ENCODE assay signal across 16 mouse cellular contexts in the genomic region with DNA sequence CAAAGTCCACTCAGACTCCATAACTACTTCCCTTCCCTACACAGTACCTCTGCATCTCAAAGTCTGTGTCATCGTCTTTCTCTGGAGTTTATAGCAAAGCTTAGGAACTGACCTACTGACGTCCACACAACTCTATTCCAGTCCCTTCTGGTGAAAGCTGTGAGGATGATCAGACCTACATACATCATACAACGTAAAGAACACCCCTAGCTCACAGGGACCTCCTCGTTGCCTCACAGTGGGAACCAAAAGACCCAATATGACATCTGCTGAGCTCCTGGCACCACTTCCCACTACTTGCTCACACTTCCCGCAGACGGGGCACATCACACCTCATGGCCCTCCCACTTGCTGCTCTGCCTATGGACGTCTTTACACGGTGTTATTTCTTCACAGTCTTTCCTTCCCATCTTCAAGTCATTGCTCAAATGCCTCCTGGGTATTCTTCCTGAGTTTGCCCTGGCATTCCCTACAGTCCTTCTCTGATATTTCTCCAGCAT. TPM values are rescaled to one million over a fixed set of nuclear protein-coding genes. Genes with fewer than 3 reads are reported as not detected.
A peak's percentile ranks its signal among the peaks of the same experiment; 100 is the strongest.
DNase-seq lines count a peak whose midpoint lies in the region; ATAC-seq and TF ChIP-seq lines count a peak whose summit lies in the region.
"Had no signal": no experiment of that assay in that cellular context is flagged by ENCODE, and none has a peak within 500 bp of the region (broad histone marks: within the 10 kb centered on the region; RNA-seq: fewer than 3 reads in every experiment).

No protein-coding gene starts in this region.

- no peak for TF ChIP-seq POLR2A in MEL (IDR thresholded peaks at IDR 0.05; ENCODE audit: control insufficient read depth in 1 of 2, insufficient read depth in 1 of 2, low read depth in 1 of 2, low read length in 2 of 2, poor library complexity in 1 of 2)
- TF ChIP-seq POLR2A in limb, embryonic 14.5 days (IDR thresholded peaks at IDR 0.05; ENCODE audit: borderline replicate concordance, extremely low read depth, insufficient read depth, insufficient read length): no peak

- peaks cover 9% of the 10 kb centered on the region for H3K36me3 ChIP-seq in heart, embryonic 12.5 days
- H3K36me3 ChIP-seq in liver, embryonic 11.5 days (ENCODE audit: control insufficient read depth, insufficient read depth, low read length): no peaks in the 10 kb centered on the region; the same call in 1 of the 2 replicates
- peaks cover 0 to 32% of the 10 kb centered on the region in 2 experiments; a peak in 3 of 4 replicates for H3K36me3 ChIP-seq in MEL (ENCODE audit: control insufficient read depth in 1 of 2, insufficient read depth in 2 of 2, low read length in 2 of 2)
- peaks cover 2% of the 10 kb centered on the region; the same call in 1 of the 2 replicates for H3K36me3 ChIP-seq in limb, embryonic 14.5 days (ENCODE audit: control insufficient read depth, insufficient read depth, low read length)

- no peak for DNase-seq in heart, postnatal 10 days
- DNase-seq in liver, embryonic 11.5 days (ENCODE audit: low spot score): no peak
- DNase-seq in liver (no peak), MEL (ENCODE audit: low read depth, low spot score) (peak; percentile 54)
- DNase-seq in limb, embryonic 14.5 days (ENCODE audit: low spot score): no peak
- DNase-seq in spleen, postnatal 36 days (ENCODE audit: low spot score in 2 of 2): no peak
- DNase-seq: adrenal gland, postnatal 25 days; cerebellum, adult 9-10 months; gastrocnemius, postnatal 10 days had no signal

- intact Hi-C loops in heart, postnatal 10 days (cut with DNase I): no loop called here

- H3K27me3 ChIP-seq in heart, embryonic 12.5 days (replicated peaks): no peaks in the 10 kb centered on the region
- no peaks in the 10 kb centered on the region for H3K27me3 ChIP-seq in liver, embryonic 11.5 days (replicated peaks; ENCODE audit: control insufficient read depth, insufficient read depth, low read length)
- H3K27me3 ChIP-seq in MEL (ENCODE audit: control insufficient read depth in 1 of 2, insufficient read depth in 2 of 2, low read length in 2 of 2): no peaks in the 10 kb centered on the region
- no peaks in the 10 kb centered on the region for H3K27me3 ChIP-seq in limb, embryonic 14.5 days (ENCODE audit: control insufficient read depth, insufficient read depth, low read length)
- H3K27me3 ChIP-seq: embryonic facial prominence, embryonic 12.5 days; neural tube, embryonic 12.5 days; Patski had no signal

- H3K27ac ChIP-seq in heart, embryonic 12.5 days (ENCODE audit: poor library complexity, severe bottlenecking): 0 out of 2 replicates have a peak overlapping the region, but pooled peaks have one; percentile 75
- H3K27ac ChIP-seq in liver, embryonic 11.5 days (ENCODE audit: low read depth, low read length): no peak overlapping the region
- H3K27ac ChIP-seq in MEL (ENCODE audit: control insufficient read depth, low read depth, low read length): peak overlapping the region; percentile 97
- H3K27ac ChIP-seq in limb, embryonic 14.5 days (replicated peaks; ENCODE audit: low read depth, low read length): 0 out of 2 replicates have a peak overlapping the region, but pooled peaks have one; percentile 8
- H3K27ac ChIP-seq: embryonic facial prominence, embryonic 12.5 days; heart, embryonic 10.5 days; left cerebral cortex, adult 2 months; neural tube, embryonic 12.5 days had no signal

- no peak for TF ChIP-seq EP300 in MEL (IDR thresholded peaks at IDR 0.05; ENCODE audit: low read depth in 1 of 2, low read length in 2 of 2)

- 68% methylated on average over 8 of the region's 8 CpGs for WGBS in heart, embryonic 12.5 days
- WGBS in liver, embryonic 11.5 days: 59% methylated on average over 8 of the region's 8 CpGs
- whole genome bisulfite sequencing in limb, embryonic 14.5 days: 78% methylated on average over 8 of the region's 8 CpGs

- H3K9ac ChIP-seq in heart, embryonic 12.5 days: no peak overlapping the region
- H3K9ac ChIP-seq in liver, embryonic 11.5 days (ENCODE audit: low read depth, low read length): no peak overlapping the region
- H3K9ac ChIP-seq in MEL (ENCODE audit: control insufficient read depth, low read depth, low read length, poor library complexity, severe bottlenecking): peak overlapping the region; percentile 24
- no peak overlapping the region for H3K9ac ChIP-seq in limb, embryonic 14.5 days (ENCODE audit: low read depth, low read length, severe bottlenecking)
- H3K9ac ChIP-seq: embryonic facial prominence, embryonic 12.5 days; neural tube, embryonic 12.5 days had no signal

- H3K79me2 ChIP-seq in MEL (ENCODE audit: control insufficient read depth, insufficient read depth, low read length, poor library complexity): peaks cover 7% of the 10 kb centered on the region

- ATAC-seq in heart, embryonic 12.5 days (ENCODE audit: insufficient number of reproducible peaks, low FRiP score): no peak
- no peak for ATAC-seq in liver, embryonic 11.5 days (replicated peaks; ENCODE audit: low FRiP score)
- ATAC-seq in limb, embryonic 14.5 days (ENCODE audit: low FRiP score, low read depth): no peak
- no peak for ATAC-seq in erythroid progenitor cell, adult 5-6 weeks (replicated peaks; ENCODE audit: low FRiP score, poor library complexity, severe bottlenecking)

- no peak for TF ChIP-seq CTCF in MEL (IDR thresholded peaks at IDR 0.05 in 2 of 3, conservative IDR thresholded peaks at IDR 0.05 in 1 of 3; ENCODE audit: control insufficient read depth in 1 of 3, insufficient read depth in 1 of 3, low read depth in 2 of 3, low read length in 3 of 3, poor library complexity in 1 of 3, severe bottlenecking in 1 of 3)

- no peak for TF ChIP-seq RAD21 in MEL (IDR thresholded peaks at IDR 0.05; ENCODE audit: low read depth, low read length)

- peaks cover 5% of the 10 kb centered on the region; the same call in 1 of the 2 replicates for H3K9me3 ChIP-seq in heart, embryonic 12.5 days (replicated peaks)
- H3K9me3 ChIP-seq in liver, embryonic 11.5 days (ENCODE audit: control insufficient read depth, low read length): no peaks in the 10 kb centered on the region
- H3K9me3 ChIP-seq in MEL (replicated peaks; ENCODE audit: insufficient read depth, low read length): no peaks in the 10 kb centered on the region
- H3K9me3 ChIP-seq in limb, embryonic 14.5 days (ENCODE audit: control insufficient read depth, low read length): no peaks in the 10 kb centered on the region
- H3K9me3 ChIP-seq: embryonic facial prominence, embryonic 12.5 days; heart, embryonic 10.5 days; neural tube, embryonic 12.5 days had no signal

- no peak overlapping the region for H3K4me2 ChIP-seq in heart, embryonic 12.5 days
- H3K4me2 ChIP-seq in liver, embryonic 11.5 days: peak overlapping the region; percentile 62; the same call in 1 of the 2 replicates
- no peak overlapping the region for H3K4me2 ChIP-seq in limb, embryonic 14.5 days (replicated peaks; ENCODE audit: low read depth, low read length, severe bottlenecking)
- H3K4me2 ChIP-seq: embryonic facial prominence, embryonic 12.5 days; neural tube, embryonic 12.5 days had no signal

- peaks cover 33% of the 10 kb centered on the region for H3K4me1 ChIP-seq in heart, embryonic 12.5 days (replicated peaks)
- H3K4me1 ChIP-seq in liver, embryonic 11.5 days (replicated peaks; ENCODE audit: control insufficient read depth, insufficient read depth, low read length): peaks cover 36% of the 10 kb centered on the region
- H3K4me1 ChIP-seq in MEL (ENCODE audit: control insufficient read depth in 1 of 2, insufficient read depth in 2 of 2, low read length in 2 of 2): peaks cover 31 to 35% of the 10 kb centered on the region in 2 experiments
- peaks cover 17% of the 10 kb centered on the region; the same call in 1 of the 2 replicates for H3K4me1 ChIP-seq in limb, embryonic 14.5 days (ENCODE audit: control insufficient read depth, insufficient read depth, low read length)
- H3K4me1 ChIP-seq: neural tube, embryonic 12.5 days had no signal

- H3K4me3 ChIP-seq in heart, embryonic 12.5 days: no peak overlapping the region
- no peak overlapping the region for H3K4me3 ChIP-seq in liver, embryonic 11.5 days (ENCODE audit: low read depth, low read length)
- H3K4me3 ChIP-seq in MEL (ENCODE audit: control insufficient read depth in 1 of 2, insufficient read depth in 1 of 2, low read depth in 2 of 2, low read length in 2 of 2): peak overlapping the region; percentile 14 to 28
- no peak overlapping the region for H3K4me3 ChIP-seq in limb, embryonic 14.5 days (replicated peaks; ENCODE audit: low read length)
- H3K4me3 ChIP-seq: embryonic facial prominence, embryonic 12.5 days; heart, embryonic 10.5 days; left cerebral cortex, adult 2 months; neural tube, embryonic 12.5 days had no signal

TF ChIP-seq in MEL, 35 proteins besides CTCF, POLR2A, EP300 and RAD21:
- TF ChIP-seq E2F4 (IDR thresholded peaks at IDR 0.05; ENCODE audit: borderline replicate concordance, low read depth, low read length) (no peak), TBP (IDR thresholded peaks at IDR 0.05; ENCODE audit: low read depth, low read length) (0 out of 2 replicates have a peak, but pooled peaks have one; percentile 36), NRF1 (IDR thresholded peaks at IDR 0.05; ENCODE audit: insufficient read depth, low read depth, low read length, poor library complexity, severe bottlenecking) (no peak), GABPA (IDR thresholded peaks at IDR 0.05; ENCODE audit: low read depth, low read length) (no peak), UBTF (IDR thresholded peaks at IDR 0.05; ENCODE audit: borderline replicate concordance, insufficient read depth, low read depth, low read length) (0 out of 2 replicates have a peak, but pooled peaks have one; percentile 6)

RNA-seq across cellular contexts. Expression of a gene that starts 23.1 kb away (rescaled TPM):
- 15.7 and 17.4 TPM in 2 replicates for polyA plus RNA-seq in heart, embryonic 12.5 days (2016; fragmentation: Nextera tagmentation; extraction: Ambion mirVana)
- total RNA-seq in heart, postnatal 10 days (2021): 10 to 100 TPM; 43.1 to 43.8 TPM
- polyA plus RNA-seq in liver, embryonic 11.5 days (2014; fragmentation: Nextera tagmentation; extraction: Ambion mirVana): 10.4 and 12.7 TPM in 2 replicates
- 8.8 and 10.0 TPM in 2 replicates for total RNA-seq in MEL (2012; rRNA removed)
- 10 to 100 TPM; 11.9 to 21.3 TPM for polyA plus RNA-seq in MEL (2012; ENCODE audit: insufficient read depth in 1 of 2, insufficient read length in 2 of 2, low read depth in 1 of 2, low replicate concordance in 2 of 2, missing spikeins in 1 of 2)
- 30.9 and 36.5 TPM in 2 replicates for polyA plus RNA-seq in limb, embryonic 14.5 days (2012; rRNA removed)
- 21.1 and 24.6 TPM in 2 replicates for polyA plus RNA-seq in limb, embryonic 14.5 days (2014; fragmentation: Nextera tagmentation; extraction: Ambion mirVana)
- total RNA-seq in erythroid progenitor cell, adult 5-6 weeks (2015; ENCODE audit: low replicate concordance): 15.9 and 16.2 TPM in 2 replicates
- 13.7 and 17.8 TPM in 2 replicates for total RNA-seq in erythroid progenitor cell, adult 5-6 weeks (2017; ENCODE audit: low replicate concordance)

Comparison
In these comparisons a context has a peak if more than half of its experiments do, and no peak if none do; other contexts are left out.
1. H3K4me3 ChIP-seq: peak in MEL (2 of 2); none in heart, embryonic 12.5 days (single experiment), liver, embryonic 11.5 days (single experiment) and limb, embryonic 14.5 days (single experiment).